Comparison of ENCODE assay signal across 14 mouse cellular contexts in genomic region chr9:120115580-120115979, GRCm38 (mm10). TPM values are rescaled to one million over a fixed set of nuclear protein-coding genes. Genes with fewer than 3 reads are reported as not detected.
A peak's percentile ranks its signal among the peaks of the same experiment; 100 is the strongest.
DNase-seq lines count a peak whose midpoint lies in the region; ATAC-seq lines count a peak whose summit lies in the region.
"Had no signal": no experiment of that assay in that cellular context is flagged by ENCODE, and none has a peak within 500 bp of the region (broad histone marks: within the 10 kb centered on the region; RNA-seq: fewer than 3 reads in every experiment).

No protein-coding gene starts in this region.

- peaks cover 37% of the 10 kb centered on the region for H3K36me3 ChIP-seq in midbrain, embryonic 10.5 days
- H3K36me3 ChIP-seq in midbrain, embryonic 14.5 days (ENCODE audit: control insufficient read depth, insufficient read depth, low read length): peaks cover 42% of the 10 kb centered on the region
- H3K36me3 ChIP-seq in limb, embryonic 12.5 days: peaks cover 41% of the 10 kb centered on the region

- peaks cover 8% of the 10 kb centered on the region for H3K4me1 ChIP-seq in midbrain, embryonic 10.5 days
- H3K4me1 ChIP-seq in midbrain, embryonic 14.5 days (ENCODE audit: control insufficient read depth, insufficient read depth, low read length): peaks cover 7% of the 10 kb centered on the region
- peaks cover 6% of the 10 kb centered on the region for H3K4me1 ChIP-seq in limb, embryonic 12.5 days (replicated peaks)

- intact Hi-C loops in left cerebral cortex, postnatal 25 days (cut with DNase I): no loop called here

- no peak for ATAC-seq in midbrain, embryonic 14.5 days (ENCODE audit: low FRiP score, low TSS enrichment)
- no peak for ATAC-seq in limb, embryonic 12.5 days (ENCODE audit: insufficient number of reproducible peaks, insufficient read depth, low FRiP score, low TSS enrichment, low read depth)
- no peak for ATAC-seq in activated CD4-positive, CD25-positive, alpha-beta regulatory T cell, adult 4 months

- H3K9ac ChIP-seq in midbrain, embryonic 14.5 days (replicated peaks; ENCODE audit: low read length): no peak overlapping the region
- no peak overlapping the region for H3K9ac ChIP-seq in limb, embryonic 12.5 days (replicated peaks)

- H3K4me2 ChIP-seq in midbrain, embryonic 14.5 days (ENCODE audit: low read length): no peak overlapping the region
- no peak overlapping the region for H3K4me2 ChIP-seq in limb, embryonic 12.5 days

- peak overlapping the region; percentile 14; the same call in 1 of the 2 replicates for H3K27ac ChIP-seq in midbrain, embryonic 10.5 days (replicated peaks)
- no peak overlapping the region for H3K27ac ChIP-seq in midbrain, embryonic 14.5 days (replicated peaks; ENCODE audit: low read depth, low read length)
- H3K27ac ChIP-seq in limb, embryonic 12.5 days: 0 out of 2 replicates have a peak overlapping the region, but pooled peaks have one; percentile 12
- H3K27ac ChIP-seq: kidney, postnatal 0 days had no signal

- no peak overlapping the region for H3K4me3 ChIP-seq in midbrain, embryonic 10.5 days
- H3K4me3 ChIP-seq in midbrain, embryonic 14.5 days (replicated peaks; ENCODE audit: low read depth, low read length): no peak overlapping the region
- no peak overlapping the region for H3K4me3 ChIP-seq in limb, embryonic 12.5 days (replicated peaks)
- H3K4me3 ChIP-seq: myocyte had no signal

- no peaks in the 10 kb centered on the region for H3K27me3 ChIP-seq in midbrain, embryonic 10.5 days (ENCODE audit: low read depth, poor library complexity, severe bottlenecking)
- no peaks in the 10 kb centered on the region for H3K27me3 ChIP-seq in midbrain, embryonic 14.5 days (ENCODE audit: control insufficient read depth, insufficient read depth, low read length)
- no peaks in the 10 kb centered on the region for H3K27me3 ChIP-seq in limb, embryonic 12.5 days

- DNase-seq in adrenal gland, postnatal 14 days: peak; percentile 52
- DNase-seq in adrenal gland, adult 18-20 months (ENCODE audit: low spot score in 2 of 2): no peak
- no peak for DNase-seq in midbrain, embryonic 10.5 days (ENCODE audit: low spot score)
- no peak for DNase-seq in midbrain, embryonic 14.5 days
- peak; percentile 78 to 84 for DNase-seq in spleen, postnatal 4 days (ENCODE audit: low spot score in 2 of 2)
- no peak for DNase-seq in left cerebral cortex, postnatal 25 days (ENCODE audit: low spot score in 2 of 2)
- DNase-seq: cerebellum, adult 9-11 months; heart, postnatal 10 days had no signal

- 88% methylated on average over 5 of the region's 5 CpGs for WGBS in midbrain, embryonic 10.5 days
- 76% methylated on average over 5 of the region's 5 CpGs for WGBS in midbrain, embryonic 14.5 days
- WGBS in limb, embryonic 12.5 days: 87% methylated on average over 5 of the region's 5 CpGs

- no peaks in the 10 kb centered on the region for H3K9me3 ChIP-seq in midbrain, embryonic 10.5 days (replicated peaks)
- H3K9me3 ChIP-seq in midbrain, embryonic 14.5 days (ENCODE audit: control insufficient read depth, low read length): no peaks in the 10 kb centered on the region
- H3K9me3 ChIP-seq in limb, embryonic 12.5 days: no peaks in the 10 kb centered on the region

RNA-seq across cellular contexts. Expression of gene Slc25a38, which starts 5.4 kb away (rescaled TPM):
- total RNA-seq in adrenal gland, postnatal 14 days (2021): 21.6 and 22.6 TPM in 2 replicates
- 10 to 100 TPM; 27.3 to 30.0 TPM for total RNA-seq in adrenal gland, adult 18-20 months (2021)
- polyA plus RNA-seq in midbrain, embryonic 10.5 days (2016; fragmentation: Nextera tagmentation; extraction: Ambion mirVana): 40.4 and 42.1 TPM in 2 replicates
- polyA plus RNA-seq in midbrain, embryonic 14.5 days (2014; fragmentation: Nextera tagmentation; extraction: Ambion mirVana): 36.8 and 43.2 TPM in 2 replicates
- 34.1 and 37.1 TPM in 2 replicates for polyA plus RNA-seq in limb, embryonic 12.5 days (2016; fragmentation: Nextera tagmentation; extraction: Ambion mirVana)
- 10 to 100 TPM; 26.0 to 27.6 TPM for total RNA-seq in left cerebral cortex, postnatal 25 days (2021)
- 10 to 100 TPM; 17.7 to 19.2 TPM for polyA plus RNA-seq in activated CD4-positive, CD25-positive, alpha-beta regulatory T cell, adult 4 months (2017; shearing (Covaris generic))

RNA-seq across cellular contexts. Expression of gene Rpsa, which starts 11.9 kb away (rescaled TPM):
- total RNA-seq in adrenal gland, postnatal 14 days (2021): 729 and 883 TPM in 2 replicates
- total RNA-seq in adrenal gland, adult 18-20 months (2021): 100 to 1,000 TPM; 726 to 738 TPM
- 1,349 and 1,575 TPM in 2 replicates for polyA plus RNA-seq in midbrain, embryonic 10.5 days (2016; fragmentation: Nextera tagmentation; extraction: Ambion mirVana)
- 1,176 and 1,335 TPM in 2 replicates for polyA plus RNA-seq in midbrain, embryonic 14.5 days (2014; fragmentation: Nextera tagmentation; extraction: Ambion mirVana)
- 1,149 and 1,159 TPM in 2 replicates for polyA plus RNA-seq in limb, embryonic 12.5 days (2016; fragmentation: Nextera tagmentation; extraction: Ambion mirVana)
- total RNA-seq in left cerebral cortex, postnatal 25 days (2021): 100 to 1,000 TPM; 397 to 401 TPM
- polyA plus RNA-seq in activated CD4-positive, CD25-positive, alpha-beta regulatory T cell, adult 4 months (2017; shearing (Covaris generic)): 1,000 to 10,000 TPM; 3,266 to 3,639 TPM

RNA-seq across cellular contexts. Expression of gene Ccr8, which starts 23.7 kb away (rescaled TPM):
- total RNA-seq in adrenal gland, postnatal 14 days (2021): 0.41 TPM in 1 of 2 replicates, not detected in the other
- not detected for total RNA-seq in adrenal gland, adult 18-20 months (2021)
- not detected in 2 replicates for polyA plus RNA-seq in midbrain, embryonic 10.5 days (2016; fragmentation: Nextera tagmentation; extraction: Ambion mirVana)
- not detected in 2 replicates for polyA plus RNA-seq in midbrain, embryonic 14.5 days (2014; fragmentation: Nextera tagmentation; extraction: Ambion mirVana)
- polyA plus RNA-seq in limb, embryonic 12.5 days (2016; fragmentation: Nextera tagmentation; extraction: Ambion mirVana): not detected in 2 replicates
- not detected for total RNA-seq in left cerebral cortex, postnatal 25 days (2021)
- 10 to 100 TPM; 72.0 to 97.2 TPM for polyA plus RNA-seq in activated CD4-positive, CD25-positive, alpha-beta regulatory T cell, adult 4 months (2017; shearing (Covaris generic))
- total RNA-seq: heart, postnatal 10 days had no signal
- polyA plus RNA-seq: kidney, postnatal 0 days; myocyte had no signal

RNA-seq across cellular contexts. Expression of gene Mobp, which starts 33.9 kb away (rescaled TPM):
- 0.15 TPM in 1 of 2 replicates, not detected in the other for total RNA-seq in adrenal gland, postnatal 14 days (2021)
- total RNA-seq in adrenal gland, adult 18-20 months (2021): not detected
- 0.22 and 0.73 TPM in 2 replicates for polyA plus RNA-seq in midbrain, embryonic 10.5 days (2016; fragmentation: Nextera tagmentation; extraction: Ambion mirVana)
- not detected in 2 replicates for polyA plus RNA-seq in midbrain, embryonic 14.5 days (2014; fragmentation: Nextera tagmentation; extraction: Ambion mirVana)
- polyA plus RNA-seq in limb, embryonic 12.5 days (2016; fragmentation: Nextera tagmentation; extraction: Ambion mirVana): not detected in 2 replicates
- total RNA-seq in left cerebral cortex, postnatal 25 days (2021): 100 to 1,000 TPM; 294 to 388 TPM
- not detected for polyA plus RNA-seq in activated CD4-positive, CD25-positive, alpha-beta regulatory T cell, adult 4 months (2017; shearing (Covaris generic))
- total RNA-seq: heart, postnatal 10 days had no signal
- polyA plus RNA-seq: limb, embryonic 14.5 days; myocyte; small intestine, adult 2 months had no signal

RNA-seq across cellular contexts. Expression of gene Cx3cr1, which starts 45.9 kb away (rescaled TPM):
- total RNA-seq in adrenal gland, postnatal 14 days (2021): 2.4 and 3.8 TPM in 2 replicates
- total RNA-seq in adrenal gland, adult 18-20 months (2021): 1 to 10 TPM; 2.8 to 3.4 TPM
- polyA plus RNA-seq in midbrain, embryonic 10.5 days (2016; fragmentation: Nextera tagmentation; extraction: Ambion mirVana): 5.9 and 6.7 TPM in 2 replicates
- polyA plus RNA-seq in midbrain, embryonic 14.5 days (2014; fragmentation: Nextera tagmentation; extraction: Ambion mirVana): 3.4 and 5.0 TPM in 2 replicates
- 5.1 and 5.9 TPM in 2 replicates for polyA plus RNA-seq in limb, embryonic 12.5 days (2016; fragmentation: Nextera tagmentation; extraction: Ambion mirVana)
- total RNA-seq in left cerebral cortex, postnatal 25 days (2021): 10 to 100 TPM; 33.5 to 33.7 TPM
- polyA plus RNA-seq in activated CD4-positive, CD25-positive, alpha-beta regulatory T cell, adult 4 months (2017; shearing (Covaris generic)): under 1 TPM in 1 of 2 experiments, not detected in 1; 0.43 TPM
- polyA plus RNA-seq: myocyte had no signal

Comparison
In these comparisons a context has a peak if more than half of its experiments do, and no peak if none do; other contexts are left out.
1. DNase-seq: peak in adrenal gland, postnatal 14 days (single experiment) and spleen, postnatal 4 days (2 of 2); none in adrenal gland, adult 18-20 months (0 of 2), midbrain, embryonic 10.5 days (single experiment), midbrain, embryonic 14.5 days (single experiment) and left cerebral cortex, postnatal 25 days (0 of 2).
2. RNA of gene Ccr8, which starts 23.7 kb away (polyA plus RNA-seq): 72.0 to 97.2 TPM in activated CD4-positive, CD25-positive, alpha-beta regulatory T cell, adult 4 months; not detected in limb, embryonic 12.5 days, not detected in midbrain, embryonic 10.5 days and not detected in midbrain, embryonic 14.5 days; every median in the first group is over 10 times any median in the second.